Mouse (Mus musculus) G1E (cell line): ENCODE measurements around the gene Fubp1.

Experiments
- CTCF ChIP-seq: IDR thresholded peaks from 2 replicates; pipeline ENCODE4 v1.5.1; 2012; ENCODE audit warnings: low read depth, low read length, inconsistent platforms, mixed read lengths
- GATA1 ChIP-seq: IDR thresholded peaks from 2 replicates; pipeline ENCODE4 v1.6.1; 2012; ENCODE audit warnings: borderline replicate concordance, low read length, inconsistent platforms, mixed read lengths
- POLR2AphosphoS5 ChIP-seq: IDR thresholded peaks from 2 replicates; pipeline ENCODE4 v1.6.1; 2012; ENCODE audit warnings: low read depth, low read length, inconsistent platforms; ENCODE audit not compliant: insufficient replicate concordance
- TAL1 ChIP-seq: conservative IDR thresholded peaks from 2 replicates; pipeline ENCODE4 v1.6.1; 2012; ENCODE audit warnings: low read depth, low read length, inconsistent platforms, mixed read lengths

GRCm38 (mm10) chr3:152209177-152209966, 850 bp upstream of the Fubp1 start:
- TF ChIP-seq CTCF, result no peak
- TF ChIP-seq POLR2AphosphoS5, result no peak
- no peak for TF ChIP-seq TAL1
- TF ChIP-seq GATA1, result no peak
